Mouse (Mus musculus): ENCODE results near the gene Gpbar1.

Gpbar1 gene

DNA sequence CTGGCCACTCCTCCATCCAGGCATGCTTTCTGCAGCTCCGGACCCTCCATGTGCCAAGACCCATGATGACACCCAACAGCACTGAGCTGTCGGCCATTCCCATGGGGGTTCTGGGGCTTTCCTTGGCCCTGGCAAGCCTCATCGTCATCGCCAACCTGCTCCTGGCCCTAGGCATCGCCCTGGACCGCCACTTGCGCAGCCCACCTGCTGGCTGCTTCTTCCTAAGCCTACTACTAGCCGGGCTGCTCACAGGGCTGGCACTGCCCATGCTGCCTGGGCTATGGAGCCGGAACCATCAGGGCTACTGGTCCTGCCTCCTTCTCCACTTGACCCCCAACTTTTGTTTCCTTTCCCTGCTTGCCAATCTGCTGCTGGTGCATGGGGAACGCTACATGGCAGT lies at the start of gene Gpbar1:
Gene Gpbar1, plus strand, starts transcription at position 13 of the 400 bp plus-strand sequence.
- no peak for DNase-seq (ENCODE audit: low read depth, low spot score)

DNA sequence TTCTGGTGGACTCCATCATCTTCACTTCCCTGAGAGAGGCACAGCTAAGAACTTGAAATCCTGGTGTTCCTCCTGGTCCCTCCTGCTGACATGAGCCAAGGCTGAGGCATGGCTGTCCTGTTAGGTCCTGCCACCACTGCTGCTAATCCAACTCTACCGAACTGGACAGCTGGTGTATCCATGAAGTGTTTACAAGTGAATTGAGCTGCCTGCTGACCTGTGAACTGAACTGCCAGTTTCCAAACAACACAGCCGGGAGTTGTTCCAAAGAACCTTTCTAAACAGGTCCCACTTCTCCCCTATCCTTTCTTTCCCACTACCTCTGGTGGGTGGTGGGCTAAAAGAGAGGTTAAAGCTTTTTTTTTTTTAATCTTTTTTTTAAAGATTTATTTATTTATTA lies 48.4 kb upstream of the Gpbar1 start:
- no peak for DNase-seq (ENCODE audit: low read depth, low spot score)

DNA sequence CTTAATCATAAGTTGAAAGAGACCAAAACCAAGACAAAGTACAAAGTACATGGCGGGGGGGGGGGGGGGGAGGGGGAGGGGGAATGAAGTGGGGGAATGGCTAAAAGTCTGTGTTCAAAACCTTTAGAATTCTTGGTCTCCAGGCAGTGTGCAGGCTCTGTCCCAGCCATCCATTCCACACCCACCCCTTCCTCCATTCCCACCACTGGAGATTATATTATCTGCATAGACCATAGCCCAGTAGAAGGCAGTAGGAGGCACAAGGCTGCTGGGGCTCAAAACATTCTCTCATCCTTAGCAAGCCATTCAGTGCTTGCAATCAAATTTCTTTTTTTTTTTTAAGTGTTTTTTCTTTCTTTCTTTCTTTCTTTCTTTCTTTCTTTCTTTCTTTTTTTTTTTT lies 47.4 kb upstream of the Gpbar1 start:
- DNase-seq (ENCODE audit: low read depth, low spot score), result no peak

DNA sequence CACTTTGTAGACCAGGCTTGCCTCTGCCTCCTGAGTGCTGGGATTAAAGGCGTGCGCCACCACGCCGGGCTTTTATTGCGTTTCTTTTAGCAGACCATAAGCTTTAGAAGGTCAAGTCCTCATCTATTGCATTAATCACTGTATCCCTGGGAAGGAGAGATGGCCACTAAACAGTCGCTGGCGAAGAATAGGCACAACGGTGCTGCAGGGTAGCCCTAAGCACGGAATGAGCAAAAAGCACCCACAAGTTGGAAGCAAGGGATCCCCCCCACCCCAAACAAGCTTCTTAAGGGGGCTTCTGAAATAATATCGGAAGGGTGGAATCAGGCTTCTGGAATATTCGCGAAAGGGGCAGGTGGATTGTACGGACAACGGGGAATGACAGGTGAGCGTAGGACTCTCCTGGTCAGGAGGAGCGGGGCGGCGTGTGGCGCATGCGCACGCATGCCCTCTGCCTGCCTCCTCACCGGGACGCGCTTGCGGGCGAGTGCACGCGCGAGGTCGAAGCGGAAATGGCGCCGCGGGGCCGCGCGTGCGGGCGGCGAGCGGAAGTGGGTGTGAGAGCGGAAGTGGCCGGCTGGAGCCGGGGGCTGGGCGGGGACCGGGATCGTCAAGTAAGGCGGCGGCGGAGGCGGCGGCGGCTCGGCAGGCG lies 42.3 kb upstream of the Gpbar1 start, which contains the start of gene Arpc2:
Gene Arpc2, plus strand, starts transcription at position 147 of the 652 bp plus-strand sequence.
- DNase-seq (ENCODE audit: low read depth, low spot score), result peak; percentile 91

DNA sequence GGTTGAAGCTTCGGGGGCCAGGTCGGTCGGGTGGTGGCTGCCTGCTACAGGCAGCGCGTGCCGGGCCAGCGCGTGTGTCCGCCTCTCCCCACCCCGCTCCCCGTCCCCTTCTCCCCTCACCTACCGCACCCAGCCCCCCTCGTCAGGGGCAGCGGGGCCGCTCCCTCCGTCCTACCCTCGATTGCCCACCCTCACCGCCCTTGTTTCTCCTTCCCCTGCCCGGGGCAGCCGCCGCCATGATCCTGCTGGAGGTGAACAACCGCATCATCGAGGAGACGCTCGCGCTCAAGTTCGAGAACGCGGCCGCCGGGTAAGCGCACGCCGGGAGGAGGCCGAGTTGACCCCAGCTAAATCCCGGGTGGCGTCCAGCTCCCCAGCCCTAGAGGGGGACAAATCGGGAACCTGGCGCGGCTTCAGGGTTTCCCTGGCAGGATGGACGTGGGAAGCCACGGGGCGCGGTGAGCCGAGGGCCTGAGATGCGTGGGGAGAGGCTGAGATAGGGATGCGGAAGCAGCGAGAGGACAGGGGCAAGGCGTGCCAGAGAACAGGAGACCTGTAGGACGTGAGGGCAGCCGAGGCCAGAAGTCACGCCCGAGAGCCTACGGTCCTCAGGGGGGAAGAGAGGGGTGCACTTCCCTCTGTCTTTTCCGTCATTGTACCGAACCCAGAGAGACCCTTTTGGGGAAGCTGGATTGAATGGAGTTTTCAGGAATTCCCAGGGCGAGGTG lies 41.6 kb upstream of the Gpbar1 start:
- peak; percentile 52 for DNase-seq (ENCODE audit: low read depth, low spot score)

DNA sequence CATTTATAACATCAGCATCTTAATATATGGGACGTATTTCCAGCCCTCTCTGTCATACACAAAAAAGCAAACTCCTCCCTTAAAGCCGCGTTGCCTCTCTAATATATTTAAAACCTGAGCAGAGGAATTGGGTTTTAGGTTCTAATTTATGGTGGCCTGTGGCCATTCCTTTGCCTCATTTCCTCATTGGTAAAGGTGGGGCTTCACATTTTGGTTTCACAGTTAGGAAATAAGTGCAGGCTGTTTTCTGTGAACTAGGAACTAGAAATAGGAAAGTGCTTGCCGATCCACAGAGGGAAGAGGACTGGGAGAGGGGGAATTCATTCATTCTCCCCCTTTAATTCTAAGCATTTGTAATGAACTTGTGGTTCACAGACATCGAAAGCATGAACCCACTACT lies 40.7 kb upstream of the Gpbar1 start:
- DNase-seq (ENCODE audit: low read depth, low spot score), result no peak

- DNase-seq (ENCODE audit: low read depth, low spot score), result no peak
These were observed 40.2 kb upstream of the Gpbar1 start for GRCm38 (mm10) chr1:74238136-74238535.

GRCm38 (mm10) chr1:74239162-74239561 lies 39.2 kb upstream of the Gpbar1 start:
- no peak for DNase-seq (ENCODE audit: low read depth, low spot score)

- DNase-seq (ENCODE audit: low read depth, low spot score), result no peak
These were observed 38.7 kb upstream of the Gpbar1 start for GRCm38 (mm10) chr1:74239618-74240017.

DNA sequence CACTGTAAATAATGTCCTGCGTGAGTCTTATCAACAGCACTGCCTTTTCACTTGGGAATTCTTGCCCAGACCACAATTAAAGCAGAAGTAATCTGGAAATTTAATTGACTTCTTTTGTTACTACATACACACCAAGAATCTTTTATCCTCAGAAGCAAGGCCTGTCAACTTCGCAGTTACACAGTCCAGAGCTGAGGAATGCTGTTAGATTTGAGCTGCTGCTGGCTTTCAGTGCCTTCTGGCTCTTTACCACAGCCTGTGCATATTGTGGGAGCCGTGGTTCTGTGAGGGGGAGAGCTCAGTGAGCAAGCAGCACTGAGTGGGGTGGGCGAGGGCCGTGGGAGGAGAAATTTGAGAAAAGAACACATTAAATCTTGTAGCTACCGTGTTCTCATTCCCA lies 38.0 kb upstream of the Gpbar1 start:
- DNase-seq (ENCODE audit: low read depth, low spot score), result peak; percentile 52

- DNase-seq (ENCODE audit: low read depth, low spot score), result no peak
These were observed 37.5 kb upstream of the Gpbar1 start for GRCm38 (mm10) chr1:74240832-74241231.

GRCm38 (mm10) chr1:74245525-74245924 lies 32.8 kb upstream of the Gpbar1 start:
- no peak for DNase-seq (ENCODE audit: low read depth, low spot score)

DNA sequence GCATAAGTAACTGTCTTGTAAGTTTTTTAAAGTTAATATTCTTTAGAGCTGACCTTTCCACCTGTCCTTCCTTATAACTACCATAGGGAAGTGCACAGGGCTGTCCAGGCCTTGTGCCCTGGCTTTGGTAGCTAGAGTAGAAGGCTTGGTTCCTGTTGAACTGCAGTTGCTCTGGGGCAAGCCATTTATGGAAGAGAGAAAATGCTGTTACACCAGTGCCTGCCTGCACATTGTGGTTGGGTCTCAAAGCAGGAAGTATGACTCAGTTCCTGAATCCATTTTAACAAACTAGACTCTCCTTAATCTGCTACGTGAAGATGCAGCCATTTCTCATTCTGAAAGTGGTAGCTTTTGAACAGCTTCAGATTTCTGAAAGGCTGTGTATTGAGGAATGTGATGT lies 29.6 kb upstream of the Gpbar1 start:
- DNase-seq (ENCODE audit: low read depth, low spot score), result peak; percentile 72

- DNase-seq (ENCODE audit: low read depth, low spot score), result no peak
These were observed 28.9 kb upstream of the Gpbar1 start for GRCm38 (mm10) chr1:74249331-74249980.

DNA sequence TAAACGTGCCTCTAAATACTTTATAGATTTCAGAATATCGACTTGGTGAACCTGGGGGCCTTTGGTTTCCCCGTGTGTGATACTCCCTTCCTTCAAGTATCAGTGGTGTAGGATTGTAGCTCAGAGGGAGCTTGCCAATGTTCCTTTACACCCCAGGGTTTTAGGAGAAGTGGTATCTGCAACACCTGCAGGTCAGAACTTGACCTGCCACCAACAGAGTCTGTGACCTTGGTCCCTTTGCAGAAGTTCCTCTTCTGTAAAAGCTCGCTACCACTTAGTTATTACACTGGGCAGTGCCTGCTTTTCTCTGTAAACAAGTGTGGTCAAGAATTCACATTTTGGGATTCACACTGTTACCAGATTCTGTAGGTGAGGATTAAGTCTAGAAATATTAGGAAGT lies 28.3 kb upstream of the Gpbar1 start:
- DNase-seq (ENCODE audit: low read depth, low spot score), result no peak

DNA sequence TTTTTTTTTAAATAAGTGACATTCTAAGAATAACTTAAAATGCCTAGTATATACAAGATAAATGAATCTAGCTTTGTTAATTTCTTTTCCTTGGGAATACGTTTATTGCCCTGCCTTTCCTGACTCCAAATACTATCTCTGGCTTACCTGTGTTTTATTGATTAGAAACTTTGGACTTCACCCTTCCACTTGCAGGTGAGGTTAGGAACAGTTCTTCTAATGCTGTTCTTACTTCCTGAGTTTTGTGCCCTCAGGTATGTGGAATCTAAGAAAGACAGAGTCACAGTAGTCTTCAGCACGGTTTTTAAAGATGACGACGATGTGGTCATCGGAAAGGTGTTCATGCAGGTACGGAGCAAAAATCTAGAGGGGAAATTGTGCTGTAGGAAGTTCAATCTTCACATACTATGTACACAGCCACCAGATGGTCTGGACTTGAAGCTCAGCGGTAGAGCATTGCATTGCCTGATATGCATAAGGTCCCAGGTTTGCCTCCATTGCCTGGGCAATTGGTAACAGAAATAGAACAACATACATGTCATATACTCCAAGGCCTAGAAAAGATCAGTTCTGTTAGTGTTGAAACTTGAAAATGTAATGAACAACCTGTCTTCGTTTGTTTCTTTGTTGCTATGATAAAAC lies 22.5 kb upstream of the Gpbar1 start:
- DNase-seq (ENCODE audit: low read depth, low spot score), result no peak

GRCm38 (mm10) chr1:74256782-74257181 lies 21.6 kb upstream of the Gpbar1 start:
- DNase-seq (ENCODE audit: low read depth, low spot score), result no peak

- DNase-seq (ENCODE audit: low read depth, low spot score), result no peak
These were observed 15.8 kb upstream of the Gpbar1 start for GRCm38 (mm10) chr1:74262510-74262909.

DNA sequence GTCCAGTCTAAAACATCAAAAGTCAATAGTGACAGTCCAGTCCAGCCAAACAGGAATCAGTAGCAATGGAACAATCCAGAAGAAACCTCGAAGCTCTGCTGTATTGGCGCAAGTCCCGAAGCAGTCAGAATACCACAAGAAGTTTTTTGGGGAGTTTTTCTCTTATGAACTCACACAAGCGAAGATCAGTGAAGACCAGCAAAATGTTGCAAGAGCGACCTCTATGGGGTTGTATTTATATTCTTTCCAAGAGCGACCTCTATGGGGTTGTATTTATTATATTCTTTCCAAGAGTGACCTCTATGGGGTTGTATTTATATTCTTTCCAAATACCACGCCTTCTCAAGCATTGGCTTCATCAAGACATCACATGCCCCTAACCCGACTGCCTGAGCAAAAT lies 9.6 kb upstream of the Gpbar1 start:
- peak; percentile 31 for DNase-seq (ENCODE audit: low read depth, low spot score)

- DNase-seq (ENCODE audit: low read depth, low spot score), result peak; percentile 75
These were observed 6.7 kb upstream of the Gpbar1 start for GRCm38 (mm10) chr1:74271659-74272058.

GRCm38 (mm10) chr1:74275015-74275414 lies 3.3 kb upstream of the Gpbar1 start:
- DNase-seq (ENCODE audit: low read depth, low spot score), result peak; percentile 43

DNA sequence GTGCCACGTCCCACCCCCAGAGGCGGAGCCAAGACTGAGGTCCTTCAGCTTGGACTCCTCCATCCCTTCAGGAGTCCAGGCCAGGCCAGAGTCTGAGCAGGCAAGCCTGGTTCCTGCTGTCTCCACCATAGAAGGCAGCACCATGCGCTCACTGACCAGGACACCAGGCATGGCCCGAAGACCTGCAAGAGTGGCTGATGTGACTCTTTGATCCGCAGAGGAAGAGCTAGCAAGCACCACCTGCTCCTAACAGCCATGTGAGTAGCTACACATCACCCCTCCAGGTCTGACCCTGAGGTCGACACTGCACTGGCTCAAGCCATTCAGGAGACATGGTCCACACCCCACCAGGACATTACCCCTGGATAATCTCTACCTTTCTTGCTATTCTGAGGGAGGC lies 1.3 kb upstream of the Gpbar1 start:
- no peak for DNase-seq (ENCODE audit: low read depth, low spot score)
